Mouse (Mus musculus): Measurements from ENCODE around the gene Ydjc. TPM values are rescaled to one million over a fixed set of nuclear protein-coding genes. Genes with fewer than 3 reads are reported as not detected.
A peak's percentile ranks its signal among the peaks of the same experiment; 100 is the strongest.

The Ydjc gene
- polyA plus RNA-seq, 1 experiment from 2014 or later, result 33.5 TPM

MicroRNAs encoded within 50 kb of the gene (microRNA counts, 519-probe panel; counts per million panel counts)
- microRNA mmu-miR-130b, result 6,865 counts per million, percentile 85 among the panel's probes with 10 or more counts
- microRNA mmu-miR-301b, result not detected

Small RNA genes within 50 kb of the gene (microRNA-seq; reads per million reads assigned to microRNA genes)
- 9,847 reads per million, percentile 93 among the genes with 10 or more reads in this experiment for gene Mir130b (ENCODE audit: borderline number of aligned reads)
- gene Mir301b (ENCODE audit: borderline number of aligned reads), result 176 reads per million, percentile 54 among the genes with 10 or more reads in this experiment

Other genes with a start within 250 kb of the Ydjc start
- 20.0 and 23.4 TPM in 2 replicates for gene Ppm1f, start 248.2 kb upstream of the Ydjc start, polyA plus RNA-seq (2014; fragmentation: Nextera tagmentation; extraction: Ambion mirVana)
- gene Mapk1, start 161.2 kb upstream of the Ydjc start, polyA plus RNA-seq (2014; fragmentation: Nextera tagmentation; extraction: Ambion mirVana), result 177 and 190 TPM in 2 replicates
- gene Ypel1, start 74.9 kb upstream of the Ydjc start, polyA plus RNA-seq (2014; fragmentation: Nextera tagmentation; extraction: Ambion mirVana), result 9.9 and 11.0 TPM in 2 replicates
- 111 TPM in 2 replicates for gene Ppil2, start 33.4 kb upstream of the Ydjc start, polyA plus RNA-seq (2014; fragmentation: Nextera tagmentation; extraction: Ambion mirVana)
- gene 2610318N02Rik, start 19.5 kb upstream of the Ydjc start, polyA plus RNA-seq (2014; fragmentation: Nextera tagmentation; extraction: Ambion mirVana), result 52.6 and 56.8 TPM in 2 replicates
- 96.3 and 108 TPM in 2 replicates for gene Sdf2l1, start 12.2 kb upstream of the Ydjc start, polyA plus RNA-seq (2014; fragmentation: Nextera tagmentation; extraction: Ambion mirVana)
- gene Ccdc116, start 2.6 kb downstream of the Ydjc start, polyA plus RNA-seq (2014; fragmentation: Nextera tagmentation; extraction: Ambion mirVana), result 1.7 and 2.4 TPM in 2 replicates
- 369 and 377 TPM in 2 replicates for gene Ube2l3, start 58.0 kb downstream of the Ydjc start, polyA plus RNA-seq (2014; fragmentation: Nextera tagmentation; extraction: Ambion mirVana)
- gene Rimbp3, start 64.0 kb downstream of the Ydjc start, polyA plus RNA-seq (2014; fragmentation: Nextera tagmentation; extraction: Ambion mirVana), result 0.18 and 0.45 TPM in 2 replicates
- 7.0 and 8.3 TPM in 2 replicates for gene Hic2, start 89.0 kb downstream of the Ydjc start, polyA plus RNA-seq (2014; fragmentation: Nextera tagmentation; extraction: Ambion mirVana)
- 5.0 and 7.7 TPM in 2 replicates for gene Tmem191c, start 131.5 kb downstream of the Ydjc start, polyA plus RNA-seq (2014; fragmentation: Nextera tagmentation; extraction: Ambion mirVana)
- 110 and 128 TPM in 2 replicates for gene Serpind1, start 186.8 kb downstream of the Ydjc start, polyA plus RNA-seq (2014; fragmentation: Nextera tagmentation; extraction: Ambion mirVana)